ENCODE assay signal across 10 mouse cellular contexts in genomic region chr1:120231334-120231733, GRCm38 (mm10). TPM values are rescaled to one million over a fixed set of nuclear protein-coding genes. Genes with fewer than 3 reads are reported as not detected.
DNase-seq lines count a peak whose midpoint lies in the region; ATAC-seq and TF ChIP-seq lines count a peak whose summit lies in the region.
"Had no signal": no experiment of that assay in that cellular context is flagged by ENCODE, and none has a peak within 500 bp of the region (broad histone marks: within the 10 kb centered on the region; RNA-seq: fewer than 3 reads in every experiment).

No protein-coding gene starts in this region.

- WGBS in intestine, postnatal 0 days: 24% methylated on average over 6 of the region's 6 CpGs
- 12% methylated on average over 6 of the region's 6 CpGs for WGBS in liver, embryonic 15.5 days (ENCODE audit: insufficient replicate concordance)

- H3K4me1 ChIP-seq in intestine, postnatal 0 days (replicated peaks; ENCODE audit: control insufficient read depth, insufficient read depth, low read length): no peaks in the 10 kb centered on the region
- H3K4me1 ChIP-seq in liver, embryonic 15.5 days (replicated peaks): peaks cover 28% of the 10 kb centered on the region

- no peaks in the 10 kb centered on the region for H3K36me3 ChIP-seq in intestine, postnatal 0 days (ENCODE audit: control insufficient read depth, insufficient read depth)
- peaks cover 88% of the 10 kb centered on the region for H3K36me3 ChIP-seq in liver, embryonic 15.5 days (replicated peaks)
- H3K36me3 ChIP-seq: heart, embryonic 13.5 days had no signal

- H3K27ac ChIP-seq in intestine, postnatal 0 days (ENCODE audit: low read depth, low read length): no peak overlapping the region
- peak overlapping the region; percentile 68 for H3K27ac ChIP-seq in liver, embryonic 15.5 days (replicated peaks)
- H3K27ac ChIP-seq: heart, embryonic 13.5 days had no signal

- DNase-seq in adrenal gland, adult (ENCODE audit: inconsistent age in 2 of 2, low spot score in 1 of 2): peak; percentile 65 to 81
- DNase-seq in adrenal gland, postnatal 4 days (ENCODE audit: low spot score in 2 of 2): no peak
- DNase-seq in right cerebral cortex, adult 18-20 months: peak; percentile 41
- DNase-seq in right cerebral cortex, postnatal 4 days: no peak
- peak; percentile 14 for DNase-seq in embryo, embryonic 11.5 days (ENCODE audit: low read depth, low spot score)
- peak; percentile 6 for DNase-seq in retina, postnatal 7 days (ENCODE audit: low read depth, low spot score)

- no peak overlapping the region for H3K4me3 ChIP-seq in intestine, postnatal 0 days (ENCODE audit: low read depth, low read length)
- no peak overlapping the region for H3K4me3 ChIP-seq in liver, embryonic 15.5 days (replicated peaks)
- H3K4me3 ChIP-seq: heart, embryonic 13.5 days; myocyte had no signal

- H3K4me2 ChIP-seq in intestine, postnatal 0 days (replicated peaks; ENCODE audit: low read depth): no peak overlapping the region
- H3K4me2 ChIP-seq in liver, embryonic 15.5 days: peak overlapping the region; percentile 38
- H3K4me2 ChIP-seq: heart, embryonic 13.5 days had no signal

- peak; percentile 83 for ATAC-seq in intestine, postnatal 0 days
- ATAC-seq in liver, embryonic 15.5 days (ENCODE audit: insufficient read depth): peak; percentile 93

- no peak overlapping the region for H3K9ac ChIP-seq in intestine, postnatal 0 days (ENCODE audit: low read depth, low read length)
- H3K9ac ChIP-seq in liver, embryonic 15.5 days: no peak overlapping the region
- H3K9ac ChIP-seq: heart, embryonic 13.5 days had no signal

- no peaks in the 10 kb centered on the region for H3K27me3 ChIP-seq in intestine, postnatal 0 days (replicated peaks; ENCODE audit: control insufficient read depth, insufficient read depth, low read length)
- H3K27me3 ChIP-seq in liver, embryonic 15.5 days: no peaks in the 10 kb centered on the region
- H3K27me3 ChIP-seq: heart, embryonic 13.5 days had no signal

- TF ChIP-seq CTCF in intestine, postnatal 0 days (IDR thresholded peaks at IDR 0.05; ENCODE audit: low read depth): peak; percentile 88

- H3K9me3 ChIP-seq in intestine, postnatal 0 days (ENCODE audit: control insufficient read depth): no peaks in the 10 kb centered on the region
- H3K9me3 ChIP-seq in liver, embryonic 15.5 days (replicated peaks): no peaks in the 10 kb centered on the region
- H3K9me3 ChIP-seq: heart, embryonic 13.5 days had no signal

RNA-seq across cellular contexts. Expression of gene Steap3, which starts 41.2 kb away (rescaled TPM):
- total RNA-seq in adrenal gland, postnatal 4 days (2021): 10 to 100 TPM; 31.0 to 35.7 TPM
- polyA plus RNA-seq in intestine, postnatal 0 days (2015; fragmentation: Nextera tagmentation; extraction: Ambion mirVana): 1.0 and 1.1 TPM in 2 replicates
- 43.4 and 46.8 TPM in 2 replicates for polyA plus RNA-seq in liver, embryonic 15.5 days (2015; fragmentation: Nextera tagmentation; extraction: Ambion mirVana)

Comparison
In these comparisons a context has a peak if more than half of its experiments do, and no peak if none do; other contexts are left out.
1. DNase-seq: peak in adrenal gland, adult (2 of 2), right cerebral cortex, adult 18-20 months (single experiment), embryo, embryonic 11.5 days (single experiment) and retina, postnatal 7 days (single experiment); none in adrenal gland, postnatal 4 days (0 of 2) and right cerebral cortex, postnatal 4 days (single experiment).
2. RNA of gene Steap3, which starts 41.2 kb away (polyA plus RNA-seq): 43.4 to 46.8 TPM in liver, embryonic 15.5 days; 1.0 to 1.1 TPM in intestine, postnatal 0 days; every median in the first group is over 10 times any median in the second.